Mouse (Mus musculus) myocyte (in vitro differentiated cells): ENCODE measurements at regions not wholly inside any gene's neighbourhood (a gene's known extent, or its start where the extent isn't known, plus 50 kb on each side); places are given as distances from the start of the nearest gene placed in this dataset.

Experiments used
- H3K27me3 ChIP-seq: one replicate; pipeline ENCODE4 v1.6.1; 2011; ENCODE audit not compliant: control insufficient read depth, insufficient read depth, insufficient read length
- H3K36me3 ChIP-seq: one replicate; pipeline ENCODE4 v1.6.1; 2011; ENCODE audit not compliant: control insufficient read depth, insufficient read depth
- H3K4me2 ChIP-seq: one replicate; pipeline ENCODE4 v1.6.1; 2011; ENCODE audit warnings: low read depth, control low read depth
- H3K4me3 ChIP-seq: one replicate; pipeline ENCODE4 v1.5.1; 2011; ENCODE audit warnings: mild to moderate bottlenecking, control low read depth, moderate library complexity
- H3K79me2 ChIP-seq: one replicate; pipeline ENCODE4 v1.6.1; 2011; ENCODE audit not compliant: control insufficient read depth, insufficient read depth
- H3ac ChIP-seq: one replicate; pipeline ENCODE4 v1.6.1; 2011; ENCODE audit not compliant: control insufficient read depth, insufficient read length
- CEBPB ChIP-seq: IDR thresholded peaks from 2 replicates; pipeline ENCODE4 v1.6.1; 2011; ENCODE audit warnings: mild to moderate bottlenecking, moderate library complexity; ENCODE audit not compliant: poor library complexity, insufficient read depth, severe bottlenecking
- E2F4 ChIP-seq: IDR thresholded peaks from one replicate; pipeline ENCODE4 v1.6.1; 2011; ENCODE audit warnings: mild to moderate bottlenecking, control low read depth, moderate library complexity; ENCODE audit not compliant: insufficient read depth
- MAX ChIP-seq: IDR thresholded peaks from one replicate; pipeline ENCODE4 v1.6.1; 2011; ENCODE audit warnings: low read depth, mild to moderate bottlenecking, control low read depth
- MYOD1 ChIP-seq, 3 experiments: IDR thresholded peaks; one replicate each; pipeline ENCODE4 v1.6.1; 2011; ENCODE audit warnings: control low read depth in 2 of 3, low read depth in 2 of 3, mild to moderate bottlenecking in 2 of 3, moderate library complexity in 1 of 3; ENCODE audit not compliant: insufficient read length in 2 of 3, control insufficient read depth in 1 of 3
- MYOG ChIP-seq, 3 experiments: IDR thresholded peaks; one replicate each; pipeline ENCODE4 v1.6.1; 2011; ENCODE audit warnings: control low read depth in 2 of 3, low read depth in 2 of 3, mild to moderate bottlenecking in 2 of 3; ENCODE audit not compliant: insufficient read length in 2 of 3, control insufficient read depth in 1 of 3, insufficient read depth in 1 of 3
- POLR2A ChIP-seq: IDR thresholded peaks from one replicate; pipeline ENCODE4 v1.6.1; 2011; ENCODE audit warnings: low read depth, mild to moderate bottlenecking, control low read depth, moderate library complexity; ENCODE audit not compliant: insufficient read length
- POLR2AphosphoS2 ChIP-seq: IDR thresholded peaks from one replicate; pipeline ENCODE4 v1.6.1; 2011; ENCODE audit warnings: low read depth, control low read depth; ENCODE audit not compliant: insufficient read length
- REST ChIP-seq: IDR thresholded peaks from one replicate; pipeline ENCODE4 v1.6.1; 2011; ENCODE audit warnings: mild to moderate bottlenecking, control low read depth, moderate library complexity; ENCODE audit not compliant: insufficient read depth, insufficient read length
- SRF ChIP-seq: IDR thresholded peaks from one replicate; pipeline ENCODE4 v1.6.1; 2011; ENCODE audit warnings: low read depth; ENCODE audit not compliant: control insufficient read depth, insufficient read length
- TCF12 ChIP-seq: IDR thresholded peaks from one replicate; pipeline ENCODE4 v1.6.1; 2011; ENCODE audit warnings: mild to moderate bottlenecking, control low read depth; ENCODE audit not compliant: poor library complexity, insufficient read depth, severe bottlenecking
- TCF3 ChIP-seq: IDR thresholded peaks from one replicate; pipeline ENCODE4 v1.6.1; 2011; ENCODE audit warnings: low read depth, control low read depth; ENCODE audit not compliant: insufficient read length
- USF1 ChIP-seq: IDR thresholded peaks from one replicate; pipeline ENCODE4 v1.6.1; 2011; ENCODE audit warnings: low read depth, mild to moderate bottlenecking, control low read depth, moderate library complexity

DNA sequence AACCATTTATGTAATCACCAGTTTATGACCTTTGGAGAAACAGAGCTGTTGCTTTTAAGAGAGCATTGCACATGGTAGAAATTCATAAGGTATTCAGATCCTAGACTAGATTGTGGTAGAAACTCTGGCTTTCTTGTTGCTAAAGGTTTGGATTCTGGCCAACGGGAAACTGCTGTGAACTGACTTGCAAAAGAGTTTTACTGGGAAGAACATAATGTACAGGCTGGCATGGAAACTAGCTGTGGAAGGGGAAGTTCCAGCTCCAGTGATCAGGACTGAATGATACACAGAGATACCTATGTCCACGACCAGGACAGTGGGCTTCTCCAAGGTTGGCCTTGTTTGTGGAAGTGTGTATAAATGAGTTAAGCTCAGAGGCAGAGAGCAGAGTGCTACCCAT, 318.9 kb downstream of the Sv2b start:
- H3K4me2 ChIP-seq: no peak overlapping the region
- no peak overlapping the region for H3K4me3 ChIP-seq
- no peaks in the 10 kb centered on the region for H3K79me2 ChIP-seq
- no peaks in the 10 kb centered on the region for H3K27me3 ChIP-seq
- no peak for TF ChIP-seq MYOD1 (IDR thresholded peaks at IDR 0.05; ENCODE audit: control insufficient read depth in 1 of 3, insufficient read length in 2 of 3, low read depth in 2 of 3)
- no peak overlapping the region for H3ac ChIP-seq
- no peaks in the 10 kb centered on the region for H3K36me3 ChIP-seq

DNA sequence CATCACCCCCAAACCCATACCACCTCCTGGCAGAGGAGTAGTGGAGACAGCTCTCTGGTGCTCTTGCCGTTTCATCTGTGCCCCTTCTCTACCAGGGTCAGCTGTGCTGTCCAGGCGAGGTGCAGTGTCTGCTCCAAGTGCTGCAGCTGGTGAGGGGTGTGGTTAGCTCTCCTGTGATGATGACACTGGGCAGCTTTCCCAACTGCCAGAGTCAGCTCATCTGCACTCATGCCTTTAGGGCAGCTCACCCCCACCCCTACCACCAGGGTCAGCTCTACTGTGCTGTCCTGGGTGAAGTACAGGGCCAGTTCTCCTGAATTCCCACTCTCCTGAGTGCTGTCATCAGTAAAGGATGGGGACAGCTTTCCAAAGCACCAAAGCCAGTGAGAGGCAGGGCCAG, 329.6 kb downstream of the Sv2b start:
- H3K36me3 ChIP-seq: no peaks in the 10 kb centered on the region
- H3ac ChIP-seq: no peak overlapping the region
- H3K27me3 ChIP-seq: no peaks in the 10 kb centered on the region
- H3K4me2 ChIP-seq: no peak overlapping the region
- TF ChIP-seq MAX (no peak), SRF (no peak), MYOD1 (IDR thresholded peaks at IDR 0.05; ENCODE audit: control insufficient read depth in 1 of 3, insufficient read length in 2 of 3, low read depth in 2 of 3) (no peak), E2F4 (no peak), USF1 (no peak), MYOG (IDR thresholded peaks at IDR 0.05; ENCODE audit: control insufficient read depth in 1 of 3, insufficient read depth in 1 of 3, insufficient read length in 2 of 3, low read depth in 2 of 3) (no peak), TCF3 (no peak), CEBPB (no peak), TCF12 (no peak), POLR2A (no peak)
- H3K4me3 ChIP-seq: no peak overlapping the region
- no peaks in the 10 kb centered on the region for H3K79me2 ChIP-seq

DNA sequence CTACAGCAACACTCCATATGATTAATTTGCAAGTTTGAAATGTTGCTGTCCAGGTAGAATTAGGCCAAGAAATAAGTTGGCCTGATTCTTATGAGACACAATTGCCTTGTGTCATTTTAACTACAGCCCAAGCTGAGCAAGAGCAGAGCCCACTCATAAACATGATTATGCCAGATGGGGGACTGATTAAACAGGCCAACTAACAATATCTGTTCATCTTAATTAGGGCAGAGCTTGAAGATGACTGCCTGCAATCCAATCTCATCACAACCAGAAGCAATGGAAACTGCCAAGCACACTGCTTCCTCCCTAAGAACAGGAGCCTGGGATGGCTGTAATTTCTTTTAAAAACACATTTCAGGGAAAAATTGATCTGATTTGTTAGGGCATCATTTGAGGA, 333.1 kb downstream of the Sv2b start:
- TF ChIP-seq TCF3: no peak
- no peak for TF ChIP-seq MAX
- no peak for TF ChIP-seq MYOD1 (IDR thresholded peaks at IDR 0.05; ENCODE audit: control insufficient read depth in 1 of 3, insufficient read length in 2 of 3, low read depth in 2 of 3)
- no peak for TF ChIP-seq REST
- no peak for TF ChIP-seq POLR2A
- no peak for TF ChIP-seq SRF
- TF ChIP-seq E2F4: no peak
- TF ChIP-seq TCF12: no peak
- H3K4me3 ChIP-seq: no peak overlapping the region

DNA sequence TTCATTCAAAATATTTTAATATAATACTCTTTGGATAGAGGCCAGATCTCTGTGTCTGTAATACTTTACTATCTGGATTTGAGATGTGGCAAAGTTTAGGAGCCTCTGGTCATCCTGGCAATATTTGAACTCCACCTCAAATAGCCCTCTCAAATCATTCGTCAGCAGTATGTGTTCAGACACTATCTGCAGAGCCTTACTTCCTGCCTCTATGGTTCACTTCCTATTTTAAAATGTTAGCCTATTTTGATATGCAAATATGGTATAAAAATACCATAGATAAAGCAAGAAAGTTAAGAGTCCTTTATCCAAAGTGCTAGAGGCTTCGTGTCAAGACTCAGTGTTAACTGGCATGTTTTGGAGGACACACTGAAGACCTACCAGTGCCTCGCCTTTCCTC, 334.6 kb downstream of the Sv2b start:
- no peaks in the 10 kb centered on the region for H3K27me3 ChIP-seq
- no peaks in the 10 kb centered on the region for H3K36me3 ChIP-seq
- no peaks in the 10 kb centered on the region for H3K79me2 ChIP-seq
- no peak overlapping the region for H3K4me2 ChIP-seq
- TF ChIP-seq CEBPB: no peak
- TF ChIP-seq USF1: no peak
- TF ChIP-seq MYOD1 (IDR thresholded peaks at IDR 0.05; ENCODE audit: control insufficient read depth in 1 of 3, insufficient read length in 2 of 3, low read depth in 2 of 3): no peak
- no peak for TF ChIP-seq MYOG (IDR thresholded peaks at IDR 0.05; ENCODE audit: control insufficient read depth in 1 of 3, insufficient read depth in 1 of 3, insufficient read length in 2 of 3, low read depth in 2 of 3)
- TF ChIP-seq TCF12: no peak
- TF ChIP-seq TCF3: no peak
- no peak for TF ChIP-seq REST
- TF ChIP-seq E2F4: no peak
- H3ac ChIP-seq: no peak overlapping the region
- H3K4me3 ChIP-seq: no peak overlapping the region

More for the DNA sequence above, 333.1 kb downstream of the Sv2b start:
- H3ac ChIP-seq: no peak overlapping the region
- H3K4me2 ChIP-seq: no peak overlapping the region
- H3K27me3 ChIP-seq: no peaks in the 10 kb centered on the region
- no peaks in the 10 kb centered on the region for H3K36me3 ChIP-seq
- H3K79me2 ChIP-seq: no peaks in the 10 kb centered on the region

DNA sequence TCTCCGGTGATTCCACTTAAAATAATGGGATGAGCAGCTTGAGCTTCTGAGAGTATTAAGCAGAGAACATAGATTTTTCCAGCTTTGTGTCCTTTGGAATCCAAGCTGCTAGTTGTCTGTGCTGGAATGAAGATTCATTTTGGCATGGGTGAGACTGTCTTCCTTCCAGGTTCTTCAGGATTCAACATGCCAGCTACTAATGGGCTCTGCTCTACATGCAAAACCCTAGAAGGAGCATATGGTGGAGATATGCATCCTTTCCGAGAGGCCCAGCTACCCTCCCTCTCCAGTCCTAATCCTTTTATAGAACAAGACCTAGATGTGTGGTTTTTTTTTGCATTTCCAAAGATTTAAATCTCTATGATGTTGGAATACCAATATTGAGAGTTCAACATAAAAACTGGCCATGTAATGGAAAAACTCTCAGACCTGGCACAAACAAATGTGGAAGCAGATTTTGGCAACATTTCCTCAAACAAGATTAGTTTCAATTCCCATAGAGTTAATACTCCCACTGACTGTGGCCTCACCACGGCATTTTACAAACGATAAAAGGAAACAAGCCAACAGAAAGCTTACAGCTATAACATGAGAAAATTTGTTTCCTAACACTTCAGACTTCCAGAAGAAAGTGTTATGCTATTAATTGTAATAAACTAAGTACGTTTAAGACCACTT, 364.5 kb downstream of the Sv2b start:
- Histone ChIP-seq H3K4me2 (no peak overlapping the region), H3K27me3 (no peaks in the 10 kb centered on the region), H3K4me3 (no peak overlapping the region), H3K36me3 (no peaks in the 10 kb centered on the region), H3ac (no peak overlapping the region), H3K79me2 (no peaks in the 10 kb centered on the region)
- TF ChIP-seq E2F4 (no peak), MYOG (IDR thresholded peaks at IDR 0.05; ENCODE audit: control insufficient read depth in 1 of 3, insufficient read depth in 1 of 3, insufficient read length in 2 of 3, low read depth in 2 of 3) (no peak), POLR2A (no peak), MAX (no peak)

DNA sequence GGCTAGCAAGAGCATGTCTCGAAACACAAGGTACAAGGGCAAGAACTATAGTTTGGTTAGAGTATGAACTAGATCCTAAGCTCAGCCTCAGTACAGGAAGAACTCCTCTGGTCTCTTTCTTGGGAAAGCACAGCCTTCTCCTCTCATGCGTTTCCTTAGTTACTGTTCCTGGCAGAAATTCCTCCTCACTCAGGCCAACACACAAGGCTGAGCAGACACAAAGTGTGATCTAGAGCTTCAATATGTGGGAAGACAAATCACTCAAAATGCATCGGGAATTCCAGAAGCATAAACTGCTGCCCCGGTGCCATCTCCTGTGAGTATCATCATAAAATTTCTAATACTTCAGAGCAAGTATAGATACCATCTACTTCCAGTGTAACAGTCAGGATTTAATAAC, 366.1 kb downstream of the Sv2b start:
- Histone ChIP-seq H3K79me2 (no peaks in the 10 kb centered on the region), H3K27me3 (no peaks in the 10 kb centered on the region), H3K36me3 (no peaks in the 10 kb centered on the region), H3K4me3 (no peak overlapping the region), H3ac (no peak overlapping the region), H3K4me2 (no peak overlapping the region)
- TF ChIP-seq TCF12: no peak
- no peak for TF ChIP-seq POLR2A
- no peak for TF ChIP-seq TCF3
- no peak for TF ChIP-seq MYOG (IDR thresholded peaks at IDR 0.05; ENCODE audit: control insufficient read depth in 1 of 3, insufficient read depth in 1 of 3, insufficient read length in 2 of 3, low read depth in 2 of 3)
- TF ChIP-seq CEBPB: no peak
- TF ChIP-seq POLR2AphosphoS2: no peak
- TF ChIP-seq MYOD1 (IDR thresholded peaks at IDR 0.05; ENCODE audit: control insufficient read depth in 1 of 3, insufficient read length in 2 of 3, low read depth in 2 of 3): no peak
- TF ChIP-seq SRF: no peak
